Mouse (Mus musculus) left cerebral cortex, adult 11 months (tissue): ENCODE measurements around the gene Atp5f1.
"Not testable (repeated sequence)": the region's sequence is repeated elsewhere in the genome, so short reads cannot be mapped to it uniquely, and the experiment has no call there.

Experiments
- DNase-seq: peaks from one replicate; pipeline ENCODE4 v3.0.0; 2022; ENCODE audit warnings: low spot score

Atp5f1 gene

DNA sequence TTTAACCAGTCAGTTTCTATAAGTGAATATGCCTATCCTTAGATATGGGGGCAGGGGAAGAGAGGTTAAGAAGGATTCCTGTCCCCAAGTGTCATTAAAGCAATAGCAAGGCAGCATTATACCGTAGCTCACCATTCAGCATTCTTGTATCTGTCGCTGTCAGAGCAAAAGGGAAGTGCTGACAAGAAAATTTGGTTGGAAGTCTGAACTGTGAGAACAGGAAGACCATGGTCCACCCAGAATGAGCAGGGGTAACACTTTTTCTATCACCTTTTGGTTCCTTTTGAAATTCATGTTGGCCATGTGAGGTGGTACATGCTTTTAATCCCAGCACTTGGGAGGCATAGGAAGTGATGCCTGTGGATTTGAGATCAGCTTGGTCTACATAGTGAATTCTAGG, 28.8 kb downstream of the Atp5f1 start:
- DNase-seq, result no peak

DNA sequence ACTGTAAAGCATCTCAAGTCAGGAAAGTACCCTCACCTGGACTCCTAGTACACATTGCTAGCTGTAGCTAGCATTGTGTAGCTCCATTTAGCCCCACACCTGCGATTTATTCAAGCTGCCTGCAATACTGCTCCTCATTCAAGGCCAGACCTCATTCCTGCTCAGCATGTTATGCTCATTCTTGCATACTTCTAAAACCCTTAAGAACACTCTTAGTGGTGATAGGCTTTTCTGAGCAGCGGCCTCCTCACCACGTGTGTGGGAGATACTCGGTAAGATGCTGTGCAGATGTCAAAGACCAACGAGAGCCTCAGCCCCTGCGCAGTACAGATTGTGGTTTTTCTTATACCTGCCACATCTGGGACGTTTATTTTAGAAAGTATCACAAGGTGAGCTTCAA, 30.1 kb downstream of the Atp5f1 start:
- no peak for DNase-seq

DNA sequence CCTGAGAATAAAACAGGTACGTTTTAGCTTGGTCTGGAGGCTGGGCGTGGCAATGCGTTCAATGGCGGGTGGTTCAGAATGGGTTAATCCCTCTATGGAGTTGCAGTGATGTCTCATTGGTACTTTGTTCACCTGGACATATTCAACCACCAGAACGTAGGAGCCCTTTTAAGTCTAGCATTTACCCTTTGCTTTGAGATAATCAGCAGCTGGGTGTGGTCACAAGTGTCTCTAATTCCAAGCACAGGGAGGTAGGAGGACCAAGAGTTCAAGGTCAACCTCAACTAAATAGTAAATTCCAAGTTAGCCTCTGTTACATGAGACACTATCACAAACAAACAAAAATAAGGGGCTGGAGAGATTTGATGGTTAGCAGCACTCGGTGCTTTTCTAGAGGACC, 31.1 kb downstream of the Atp5f1 start:
- no peak for DNase-seq

DNA sequence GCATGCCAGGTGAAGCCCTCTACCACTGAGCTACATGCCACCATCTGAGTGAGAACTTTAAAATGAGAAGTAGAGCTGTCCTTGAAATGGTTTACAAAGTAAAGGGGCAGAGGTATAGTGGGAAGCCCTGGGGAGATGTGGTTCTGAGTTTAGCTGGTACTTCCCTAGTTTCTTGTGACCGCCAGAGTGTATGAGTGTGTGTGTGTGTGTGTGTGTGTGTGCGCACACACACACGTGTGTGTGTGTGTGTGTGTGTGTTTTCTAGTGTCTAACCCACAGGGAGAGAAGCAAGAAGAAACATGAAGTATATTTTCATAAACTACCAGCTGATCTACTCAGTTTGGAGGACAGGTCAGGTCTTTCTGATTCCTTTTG, 31.7 kb downstream of the Atp5f1 start:
- DNase-seq, result no peak

DNA sequence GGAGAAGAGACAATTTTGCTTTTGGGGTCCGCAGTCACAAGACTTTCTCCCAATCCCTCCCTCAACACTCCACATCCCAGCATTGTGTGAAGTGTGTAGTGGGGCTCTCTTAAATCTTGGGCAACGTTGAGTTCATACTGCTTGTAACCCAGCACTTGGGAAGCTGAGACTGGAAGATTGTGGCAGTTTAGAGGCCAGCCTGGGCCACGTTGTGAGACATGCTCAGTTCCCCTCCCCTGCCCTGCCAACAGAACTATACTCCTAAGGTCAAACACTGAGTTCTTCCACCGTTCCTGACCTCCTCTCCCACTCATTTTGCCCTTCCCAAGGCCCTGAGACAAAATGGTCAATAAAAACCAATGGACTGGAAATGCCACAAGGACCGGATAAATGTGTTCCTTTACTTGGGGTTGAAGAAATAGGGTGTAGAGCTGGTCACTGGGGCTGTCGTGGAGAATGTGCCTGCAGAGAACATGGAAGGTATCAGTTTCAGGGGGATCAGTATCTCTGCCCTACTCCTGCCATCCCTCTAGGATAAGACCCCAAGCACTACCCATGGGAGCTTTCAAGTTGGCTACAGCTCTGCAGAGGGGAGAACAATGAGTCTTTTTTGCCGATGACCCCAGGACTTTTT, 32.2 kb downstream of the Atp5f1 start:
- DNase-seq, result no peak

DNA sequence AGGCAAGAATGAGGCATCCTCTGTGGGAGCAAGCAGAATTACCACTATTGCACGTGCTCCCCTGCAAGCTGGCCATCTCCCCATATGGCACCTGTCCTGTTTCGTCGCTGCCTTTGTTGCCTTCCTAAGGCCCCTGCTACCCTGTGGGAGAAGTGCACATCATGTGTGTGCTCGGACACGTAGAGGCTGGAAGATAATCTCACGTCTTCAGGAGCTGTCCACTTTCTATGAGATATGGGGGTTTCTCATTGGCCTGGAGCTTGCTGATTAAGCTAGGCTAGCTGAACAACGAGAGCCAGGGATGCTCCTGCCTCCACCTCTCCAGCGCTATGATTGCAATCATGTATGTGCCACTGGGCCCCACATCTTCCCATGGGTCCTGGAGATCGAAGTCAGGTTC, 35.3 kb downstream of the Atp5f1 start:
- no peak for DNase-seq

DNA sequence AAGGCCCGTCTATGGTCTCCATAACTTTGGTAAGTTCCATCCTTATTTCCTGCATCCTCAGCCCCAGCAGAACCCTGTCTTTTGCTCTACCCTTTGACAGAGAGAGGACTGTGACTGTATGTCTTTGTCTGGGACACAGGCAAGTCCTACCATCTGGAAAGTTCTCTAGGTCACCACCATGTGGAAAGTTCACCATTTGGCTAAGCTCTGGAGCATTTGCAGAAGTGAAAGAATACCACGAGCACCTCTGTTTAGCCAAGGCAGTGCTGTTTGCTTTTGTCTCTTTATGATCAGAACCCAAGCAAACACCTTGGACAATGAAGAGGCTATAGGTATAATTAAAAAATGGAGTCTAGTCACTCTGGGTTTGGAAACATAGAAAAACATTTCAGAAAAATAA, 37.9 kb downstream of the Atp5f1 start:
- no peak for DNase-seq

DNA sequence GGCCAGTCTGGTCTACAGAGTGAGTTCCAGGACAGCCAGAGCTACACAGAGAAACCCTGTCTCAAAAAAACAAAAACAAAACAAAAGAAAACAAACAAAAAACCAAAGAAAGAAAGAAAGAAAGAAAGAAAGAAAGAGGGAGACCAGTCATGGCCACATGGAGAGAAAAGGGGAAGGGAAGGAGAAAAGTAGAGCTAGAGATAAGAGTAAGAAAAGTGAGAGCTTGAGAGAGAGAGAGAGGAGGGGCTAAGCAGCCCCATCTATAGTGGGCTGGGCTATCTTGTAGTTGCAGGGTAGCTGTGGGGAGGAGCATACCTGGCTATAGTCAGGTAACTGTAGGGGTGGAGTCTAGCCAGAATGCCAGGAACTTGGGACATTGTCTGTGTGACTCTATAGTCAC, 39.2 kb downstream of the Atp5f1 start:
- DNase-seq, result not testable (repeated sequence)

DNA sequence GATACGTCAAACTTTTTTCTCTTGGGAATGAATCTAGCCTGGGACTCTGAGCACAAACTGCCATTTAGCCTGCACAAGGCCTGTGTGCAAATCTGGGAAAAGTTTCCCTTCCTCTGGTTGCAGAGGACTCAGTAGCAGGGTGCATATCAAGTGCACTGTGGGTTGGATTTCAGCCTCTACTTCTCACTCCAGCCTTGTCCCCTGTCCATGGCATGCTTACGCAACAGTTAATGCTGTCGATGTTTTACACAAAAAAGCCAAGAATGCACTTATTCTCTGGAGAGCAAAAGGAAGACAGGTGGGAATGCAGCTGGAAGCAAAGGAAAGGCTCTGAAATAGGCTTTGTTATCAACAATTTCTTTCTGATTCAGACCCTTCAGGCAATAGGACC, 41.5 kb downstream of the Atp5f1 start:
- no peak for DNase-seq

DNA sequence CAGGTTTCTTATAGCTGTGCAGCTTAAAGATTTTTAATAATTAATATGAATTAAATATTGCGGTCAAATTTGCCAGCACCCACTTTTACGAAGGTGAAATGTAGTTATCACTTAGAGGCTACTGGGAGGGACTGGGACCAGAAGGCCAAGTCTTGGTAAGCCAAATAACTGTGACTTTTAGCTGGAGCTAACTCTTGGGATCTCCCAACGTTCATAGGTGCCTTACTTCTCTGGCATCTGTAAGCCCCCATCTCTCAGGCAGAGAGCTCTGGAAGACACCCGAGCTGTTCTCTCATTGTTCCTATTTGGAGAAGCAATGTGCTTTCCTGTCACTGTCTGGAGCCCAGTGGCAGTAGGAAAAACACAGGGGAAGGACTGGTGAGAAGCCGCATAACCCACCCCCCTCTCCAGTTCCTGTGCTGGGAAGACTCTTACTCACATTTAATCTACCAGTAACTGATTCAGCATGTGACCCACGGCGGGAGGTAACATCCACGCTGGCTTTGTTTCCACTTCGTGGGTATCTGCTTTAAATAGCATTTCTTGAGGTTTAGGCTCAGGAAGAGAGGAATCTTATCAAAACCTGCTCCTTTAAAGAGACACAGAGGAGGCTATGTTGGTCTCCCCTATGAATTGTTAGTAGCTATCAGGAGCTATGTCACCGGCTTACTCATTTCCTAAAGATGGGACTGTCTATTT, 42.1 kb downstream of the Atp5f1 start:
- no peak for DNase-seq

DNA sequence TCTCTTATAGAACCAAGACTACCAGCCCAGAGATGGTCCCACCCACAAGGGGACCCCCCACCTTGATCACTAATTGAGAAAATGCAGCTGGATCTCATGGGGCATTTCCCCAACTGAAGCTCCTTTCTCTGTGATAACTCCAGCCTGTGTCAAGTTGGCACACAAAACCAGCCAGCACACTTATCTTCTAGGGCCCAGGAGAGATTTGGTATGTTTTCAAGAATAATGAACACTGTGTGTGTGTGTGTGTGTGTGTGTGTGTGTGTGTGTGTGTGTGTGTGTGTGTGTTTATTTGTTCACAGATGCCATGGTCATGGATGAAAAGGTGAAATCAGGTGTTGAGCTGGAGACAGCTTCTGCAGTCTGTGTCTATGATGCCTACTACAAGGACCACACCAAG, 43.4 kb downstream of the Atp5f1 start:
- not testable (repeated sequence) for DNase-seq

DNA sequence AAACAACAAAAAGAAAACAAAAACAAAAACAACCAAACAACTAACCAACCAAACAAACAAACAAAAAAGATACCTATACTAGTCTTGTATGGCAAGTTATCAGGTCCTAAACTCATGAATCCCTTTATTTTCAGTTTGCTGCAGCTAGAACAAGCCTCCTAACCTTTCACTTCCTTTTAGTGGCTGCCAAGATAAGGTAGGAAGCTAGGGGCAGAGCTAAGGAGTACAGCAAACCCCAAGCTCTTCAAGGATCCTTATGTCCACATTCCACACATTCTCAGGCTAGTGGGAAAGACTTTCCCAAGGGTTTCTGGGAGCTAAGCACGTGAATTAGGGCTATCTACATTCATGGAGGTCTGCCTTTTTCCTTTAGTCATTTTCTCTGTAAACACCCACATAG, 44.6 kb downstream of the Atp5f1 start:
- no peak for DNase-seq

DNA sequence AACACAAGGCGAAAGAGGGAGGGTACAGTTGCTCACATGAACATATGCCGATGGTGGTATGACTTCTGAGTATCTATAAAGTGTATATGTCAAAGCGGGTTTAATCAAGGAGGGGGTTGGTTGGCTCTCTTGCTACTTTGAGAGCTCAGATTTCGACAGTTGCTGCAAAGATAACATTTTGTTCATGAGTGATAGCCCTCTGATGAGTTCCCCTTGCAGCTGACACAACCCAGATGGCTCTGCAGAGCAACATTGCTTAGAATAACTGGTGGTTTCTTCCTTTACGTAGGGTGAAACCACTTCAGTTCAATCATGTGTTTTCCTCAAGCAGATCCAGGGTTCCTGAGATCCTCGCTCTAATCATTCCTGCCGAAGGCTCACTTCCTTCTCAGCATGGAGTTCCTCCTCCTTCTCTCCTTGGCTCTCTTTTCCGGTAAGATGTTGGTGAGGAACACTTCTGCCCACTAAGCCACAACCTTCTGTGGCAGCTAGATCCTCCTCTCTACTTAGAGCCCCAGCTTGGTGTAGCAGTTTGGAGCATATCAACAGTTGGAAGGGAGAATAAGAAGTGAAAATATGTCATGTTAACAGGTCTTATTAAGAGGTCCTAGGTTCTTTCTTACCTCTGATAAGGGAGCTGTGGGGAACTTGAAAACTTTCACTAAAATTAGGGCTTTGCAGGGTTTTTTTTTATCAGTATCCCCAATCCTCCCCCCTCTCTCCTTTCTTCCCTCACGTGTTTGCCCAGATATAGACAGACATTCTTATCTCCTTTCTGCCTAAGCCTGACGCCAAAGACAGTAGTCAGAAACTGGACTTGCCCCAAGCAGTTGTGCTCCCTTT, 45.8 kb downstream of the Atp5f1 start:
- no peak for DNase-seq

DNA sequence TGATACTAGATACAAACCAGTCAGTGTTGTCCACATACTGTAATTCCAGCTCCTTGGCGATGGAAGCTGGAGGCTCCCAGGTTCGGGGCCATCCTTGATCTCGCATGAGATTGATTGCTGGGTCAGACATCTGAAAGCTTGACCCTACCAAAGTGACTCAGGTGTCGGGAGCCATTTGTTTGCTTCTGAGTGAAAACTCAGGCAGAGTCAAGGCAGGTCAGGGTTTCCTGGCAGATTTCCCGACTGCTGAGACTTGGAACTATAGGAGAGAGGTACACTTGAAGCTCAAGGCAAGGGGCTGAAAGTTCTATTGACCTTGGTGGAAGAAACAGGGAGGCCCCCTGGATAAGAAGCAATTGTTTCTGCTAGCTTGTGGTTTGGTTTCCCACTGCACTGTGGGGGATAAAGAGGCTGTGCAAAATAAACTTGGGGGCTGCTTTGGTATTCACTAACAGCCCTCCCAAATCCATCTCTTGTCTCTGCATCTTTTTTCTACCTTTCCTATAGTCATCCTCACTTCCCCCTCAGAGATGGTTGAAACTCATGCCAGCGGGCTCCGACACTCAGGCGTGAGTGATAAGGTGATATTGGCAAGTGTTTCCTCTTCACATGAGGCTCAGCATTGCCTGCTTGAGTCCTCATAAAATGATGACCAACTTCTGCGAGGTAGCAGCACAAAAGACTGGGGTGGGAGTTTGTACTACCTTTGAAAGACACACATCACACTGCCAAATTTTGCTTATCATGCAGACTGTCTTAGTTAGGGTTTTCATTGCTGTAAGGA, 47.6 kb downstream of the Atp5f1 start:
- no peak for DNase-seq

DNA sequence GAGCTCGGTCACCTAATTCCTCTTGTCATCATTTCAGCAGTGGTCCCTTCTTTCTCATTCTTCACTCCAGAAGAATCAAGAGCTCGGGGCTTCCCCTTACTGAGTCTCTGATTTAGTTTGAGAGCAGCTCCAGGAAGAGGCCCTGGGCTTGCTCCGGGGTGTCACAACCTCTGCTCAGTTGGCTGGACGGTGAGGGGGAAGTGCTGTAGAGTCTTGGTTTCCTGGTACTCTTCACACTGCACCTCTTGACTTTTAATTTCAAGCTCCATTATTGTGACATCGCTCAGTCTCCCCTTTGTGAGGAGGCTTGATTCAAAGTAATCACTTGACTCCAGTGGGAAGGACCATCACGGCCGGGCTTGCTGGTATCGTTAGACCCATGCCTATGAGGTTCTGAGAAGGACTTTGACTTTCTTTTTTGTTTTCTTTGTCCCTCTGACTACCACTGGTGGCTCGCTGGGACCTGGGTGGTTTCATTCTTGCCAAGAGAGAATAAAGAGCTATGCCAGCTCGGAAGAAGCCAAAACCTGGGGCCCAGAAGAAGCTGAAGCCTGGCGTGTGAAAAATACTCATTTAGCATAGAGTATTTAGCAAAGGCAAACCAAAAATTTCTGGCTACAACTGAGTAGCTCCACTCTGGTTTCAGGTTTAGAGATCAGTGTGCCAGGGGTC, 49.2 kb downstream of the Atp5f1 start:
- no peak for DNase-seq

DNA sequence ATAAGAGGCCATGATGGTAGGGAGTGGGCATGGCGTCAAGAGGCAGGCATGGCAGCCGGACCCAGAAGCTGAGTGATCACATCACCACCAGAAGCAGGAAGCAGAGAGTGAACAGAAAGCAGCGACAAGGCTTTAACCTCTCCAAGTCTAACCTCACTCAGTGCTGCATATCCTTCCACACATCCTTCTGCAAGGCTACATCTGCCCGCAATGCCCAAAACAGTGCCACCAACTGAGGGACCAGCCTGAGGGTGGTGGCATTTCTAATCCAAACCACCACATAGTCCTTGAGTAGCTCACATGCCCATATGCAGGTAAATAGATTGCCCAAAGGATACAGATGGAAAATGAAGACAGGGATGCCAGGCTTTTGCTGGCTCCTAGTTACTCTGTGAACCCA, 50.9 kb downstream of the Atp5f1 start:
- no peak for DNase-seq

DNA sequence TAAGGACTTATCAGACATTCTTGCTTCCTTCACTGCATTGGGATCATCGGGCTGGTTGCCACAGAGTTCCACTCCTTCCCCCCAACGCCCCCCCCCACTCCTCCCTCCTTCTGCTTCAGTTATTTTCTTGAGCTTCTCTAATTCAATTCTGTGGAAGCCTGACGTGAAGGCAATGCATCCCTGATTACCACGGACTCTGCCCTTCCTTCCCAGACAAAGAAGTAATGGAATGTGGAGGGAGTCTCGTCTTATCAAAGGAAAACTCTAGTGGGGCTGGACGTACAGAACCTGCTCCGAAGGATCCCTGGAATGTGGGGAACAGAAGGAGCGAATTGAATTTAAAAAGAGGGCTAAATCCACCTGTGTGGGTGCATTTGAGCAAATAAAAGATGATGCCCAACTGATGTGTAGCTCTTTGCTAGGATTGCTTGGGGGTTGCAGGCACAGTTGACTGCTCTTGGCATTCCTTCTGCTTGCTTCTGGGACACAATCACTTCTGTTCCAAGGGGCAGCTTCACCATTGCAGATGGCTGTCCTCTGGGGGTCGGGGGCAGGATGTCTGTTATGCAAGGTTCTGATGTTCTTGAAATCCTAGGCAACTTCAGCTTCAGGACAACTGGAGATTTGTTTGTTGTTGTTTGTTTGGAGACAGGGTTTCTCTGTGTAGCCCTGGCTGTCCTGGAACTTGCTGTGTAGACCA, 51.8 kb downstream of the Atp5f1 start:
- DNase-seq, result no peak

DNA sequence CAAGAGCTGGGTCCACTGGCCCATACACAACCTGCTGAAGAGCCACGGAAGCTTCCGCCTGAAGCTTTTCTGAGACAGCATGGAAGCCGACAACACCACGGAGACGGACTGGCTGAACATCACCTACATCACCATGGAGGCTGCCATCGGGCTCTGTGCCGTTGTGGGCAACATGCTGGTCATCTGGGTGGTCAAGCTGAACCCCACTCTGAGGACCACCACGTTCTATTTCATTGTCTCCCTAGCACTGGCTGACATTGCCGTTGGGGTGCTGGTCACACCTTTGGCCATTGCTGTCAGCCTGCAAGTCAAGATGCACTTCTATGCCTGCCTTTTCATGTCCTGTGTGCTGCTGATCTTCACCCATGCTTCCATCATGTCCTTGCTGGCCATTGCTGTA, 55.2 kb downstream of the Atp5f1 start:
- no peak for DNase-seq

DNA sequence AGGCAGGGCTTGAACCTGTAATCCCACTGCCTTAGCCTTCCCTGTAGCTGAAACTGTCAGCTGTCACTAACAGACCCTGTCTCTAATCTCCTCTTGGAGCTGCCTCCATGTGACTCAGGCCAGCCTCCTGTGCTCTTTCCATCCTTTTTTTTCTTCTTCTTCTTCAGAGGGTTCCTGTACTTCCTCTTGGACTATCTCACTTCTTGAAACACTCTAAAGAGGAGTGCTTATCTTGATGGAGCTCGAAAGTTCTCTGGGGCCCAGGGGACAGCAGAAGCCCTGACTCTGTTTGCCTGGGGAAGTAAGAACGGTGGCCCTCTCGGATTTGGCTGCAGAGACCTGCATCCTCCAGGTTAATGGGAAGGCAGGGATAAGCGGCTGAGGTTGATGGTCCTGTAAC, 55.7 kb downstream of the Atp5f1 start:
- no peak for DNase-seq

DNA sequence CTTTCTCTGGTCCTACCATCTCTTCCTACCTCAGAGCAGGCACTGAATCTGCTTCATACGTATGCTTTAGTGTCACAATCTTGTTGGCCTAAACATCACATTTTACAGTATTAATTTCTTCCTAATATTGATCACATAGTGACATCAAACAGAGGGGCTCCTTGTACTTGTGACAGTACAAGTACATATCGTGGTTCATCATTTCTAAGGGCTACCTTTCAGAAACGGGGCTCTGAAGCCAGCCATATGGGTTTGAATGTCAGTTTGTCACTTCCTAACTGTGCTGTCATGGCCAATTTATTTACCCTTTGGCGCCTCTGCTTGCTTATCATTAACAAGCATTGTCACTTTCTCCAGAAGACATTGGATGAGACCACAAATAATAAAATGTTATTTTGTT, 58.4 kb downstream of the Atp5f1 start:
- DNase-seq, result no peak

DNA sequence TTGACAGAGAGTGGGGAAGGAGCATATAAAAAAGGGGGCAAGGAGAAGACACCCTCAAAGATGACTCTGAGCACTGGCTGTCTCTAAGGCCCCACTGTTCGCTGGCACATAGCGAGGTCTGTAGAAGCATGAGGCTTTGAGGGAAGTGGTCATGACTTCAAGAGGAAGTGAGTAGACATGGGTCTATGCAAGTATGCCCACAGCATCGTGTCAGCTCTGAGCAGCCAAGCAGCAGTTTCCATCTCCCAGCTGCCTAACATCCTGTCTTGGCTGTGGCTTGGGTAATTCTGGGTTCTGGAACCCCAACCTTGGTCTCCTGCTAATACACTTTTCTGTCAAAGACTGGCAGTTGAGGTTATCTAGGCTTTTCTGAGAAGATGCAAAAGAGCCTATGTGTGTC, 59.2 kb downstream of the Atp5f1 start:
- no peak for DNase-seq
